Mouse (Mus musculus) R1 (cell line): ENCODE results near the gene Metap1d.

Experiments used
- DNase-seq: peaks from one replicate; pipeline ENCODE4 v3.0.0-alpha.2; 2018; ENCODE audit warnings: low read depth, low spot score

Metap1d gene

DNA sequence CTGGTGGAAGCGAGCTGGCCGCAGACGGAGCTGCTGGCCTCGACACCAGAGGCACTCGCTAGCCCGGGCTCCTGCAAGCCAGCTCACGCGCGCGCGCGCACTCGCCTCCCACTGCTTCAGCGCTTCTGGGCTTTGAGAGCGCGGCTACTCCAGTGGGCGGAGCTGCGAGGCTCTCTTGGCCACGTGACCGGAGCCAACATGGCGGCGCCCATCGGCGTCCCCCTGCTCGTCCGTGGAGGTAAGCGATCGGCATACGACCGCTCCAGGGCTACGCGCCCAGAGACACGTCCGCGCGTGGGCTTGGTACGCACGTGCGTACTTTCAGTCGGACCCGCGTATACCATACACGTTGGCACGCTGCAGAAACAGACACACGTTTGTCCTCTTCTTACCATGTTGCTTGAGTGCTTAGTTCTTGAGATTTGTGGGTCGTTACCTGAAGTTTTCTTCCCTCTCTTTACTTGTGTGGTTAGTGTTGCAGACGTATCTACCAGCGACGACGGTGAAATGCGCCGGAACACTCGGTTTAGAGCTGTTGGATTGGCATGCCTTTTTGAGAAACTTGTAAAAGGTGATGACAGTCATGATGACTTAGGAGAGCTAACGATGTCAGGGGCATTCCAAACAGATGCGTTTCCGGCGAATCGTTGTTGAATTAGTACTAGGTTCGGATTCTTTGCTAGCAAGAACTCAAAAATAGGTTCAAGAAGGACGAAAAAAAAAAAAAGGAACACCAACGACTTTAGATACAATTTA lies at the start of gene Metap1d:
Gene Metap1d, plus strand, starts transcription at position 116 of the 756 bp plus-strand sequence.
- peak; percentile 95 for DNase-seq

DNA sequence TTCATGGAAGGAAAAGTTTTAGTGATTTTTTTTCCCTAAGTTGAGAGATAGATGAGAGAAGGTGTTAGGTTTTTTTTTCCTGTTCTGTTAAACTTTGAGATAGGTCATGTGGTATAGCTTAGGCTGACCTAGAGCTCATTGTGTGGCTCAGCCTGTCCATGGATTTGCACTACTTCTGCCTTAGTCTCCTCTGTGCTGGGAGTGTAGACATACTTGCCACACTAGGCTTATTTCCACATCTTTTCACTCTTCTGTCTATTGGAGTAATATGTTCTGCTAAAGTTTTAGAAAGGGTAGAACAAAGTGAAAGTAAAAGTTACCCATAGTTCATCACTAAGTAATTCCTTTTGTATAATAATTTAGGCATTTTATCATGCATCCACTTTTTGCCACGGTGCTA lies 47.5 kb upstream of the Metap1d start:
- no peak for DNase-seq

DNA sequence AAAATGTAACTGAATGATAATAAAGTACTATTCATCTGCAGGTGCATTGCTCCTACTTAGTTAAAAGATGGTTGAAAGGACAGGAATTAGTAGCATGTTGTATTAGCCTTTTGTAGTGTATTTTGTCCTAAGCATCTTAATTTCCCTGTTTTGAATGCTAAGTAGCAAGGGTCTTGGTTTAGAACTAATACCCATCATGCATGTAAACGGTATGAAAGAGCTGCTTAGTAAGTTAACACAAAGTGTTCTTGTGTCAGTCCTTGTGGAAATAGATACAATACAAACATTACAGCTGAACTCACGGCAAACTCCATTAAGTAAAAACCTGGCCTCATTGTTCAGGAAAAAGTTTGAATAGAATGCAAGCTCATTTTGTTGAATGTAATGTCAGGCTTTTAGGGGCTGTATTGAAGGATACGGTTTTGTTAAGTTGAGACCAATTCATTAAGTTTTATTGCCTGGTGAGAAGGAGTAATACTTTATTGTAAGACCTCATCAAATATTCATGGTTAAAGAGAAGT lies 34.3 kb upstream of the Metap1d start:
- DNase-seq: no peak

DNA sequence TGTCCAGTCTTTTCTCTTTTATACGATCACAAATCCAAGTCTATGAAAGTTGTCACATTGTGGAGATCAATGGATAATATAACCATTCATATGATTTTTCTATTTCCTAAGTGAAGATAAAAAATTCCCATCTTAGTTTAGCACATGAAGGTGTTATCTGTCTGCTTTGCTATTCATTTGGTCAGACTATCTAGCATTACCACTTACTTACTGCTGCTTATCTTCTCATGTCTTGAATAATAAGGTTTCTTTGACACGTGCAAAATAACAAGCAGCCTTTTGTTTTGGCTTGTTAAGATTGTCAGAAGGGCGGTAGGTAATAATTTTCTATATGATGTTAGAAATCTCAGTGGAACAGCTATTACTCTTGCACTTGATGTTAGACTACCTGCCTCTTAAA lies 33.7 kb upstream of the Metap1d start:
- no peak for DNase-seq

DNA sequence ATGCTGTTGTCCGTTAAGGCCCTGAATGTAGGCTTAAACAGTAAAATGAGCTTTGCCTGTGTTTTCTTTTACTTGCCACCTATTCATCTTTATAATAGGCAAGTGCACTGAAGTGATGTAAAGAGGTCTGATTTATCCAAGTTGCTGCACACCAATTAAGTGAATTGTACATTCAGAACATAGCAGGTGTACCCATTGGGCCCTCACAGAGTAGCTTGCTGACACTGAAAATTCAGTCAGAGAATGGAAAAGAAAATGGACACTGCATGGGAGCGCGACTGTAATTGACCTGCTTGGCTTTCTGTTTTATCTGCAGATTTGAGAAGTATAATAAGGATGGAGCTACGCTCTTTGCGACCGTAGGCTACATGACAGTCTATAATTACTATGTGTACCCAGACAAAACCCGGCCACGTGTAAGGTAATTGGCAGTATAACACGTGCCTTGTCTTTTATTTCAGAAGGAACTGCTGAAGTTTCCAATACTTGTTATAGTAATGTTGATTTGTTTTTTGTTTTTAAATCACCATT lies 32.1 kb upstream of the Metap1d start:
- DNase-seq: no peak

GRCm38 (mm10) chr2:71424545-71424944 lies 28.5 kb upstream of the Metap1d start:
- no peak for DNase-seq

DNA sequence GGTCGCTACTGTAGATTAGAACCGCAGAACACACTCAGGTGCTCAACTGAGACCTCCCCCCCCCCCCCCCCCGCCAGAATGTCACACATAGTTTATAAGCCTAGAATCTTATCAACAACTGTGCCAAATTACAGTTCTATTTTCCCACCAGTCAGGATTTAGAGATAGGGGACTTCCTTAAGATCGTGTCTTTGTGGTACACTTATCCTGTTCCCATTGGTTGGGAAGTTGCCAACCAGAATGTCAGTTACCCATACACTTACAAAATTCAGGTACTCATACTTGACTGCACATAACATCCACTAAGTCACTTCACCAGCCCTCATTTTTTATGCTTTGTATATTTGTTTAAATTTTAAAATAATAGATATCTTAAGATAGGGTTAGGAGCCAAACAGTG lies 17.6 kb upstream of the Metap1d start:
- no peak for DNase-seq

DNA sequence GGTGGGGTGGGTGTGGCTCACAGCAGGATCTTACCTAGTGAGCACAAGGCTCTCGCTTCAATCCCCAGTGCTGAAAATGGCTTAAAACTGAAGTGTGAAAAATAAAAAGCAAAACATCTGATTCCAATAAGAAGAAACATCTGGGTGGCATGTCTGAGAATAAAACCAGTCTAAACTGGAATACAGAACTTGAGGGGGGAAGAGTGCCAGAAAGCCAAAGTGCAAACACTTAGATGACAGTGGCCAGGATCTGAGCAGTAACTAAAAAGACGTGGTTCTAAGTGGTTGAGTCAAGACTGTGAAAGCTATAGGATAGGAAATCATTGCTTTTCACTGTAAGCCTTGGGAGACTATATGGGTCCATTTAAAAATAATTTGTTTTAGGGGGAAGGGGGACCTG lies 9.7 kb upstream of the Metap1d start:
- peak; percentile 19 for DNase-seq

- DNase-seq: no peak
Observed at GRCm38 (mm10) chr2:71445536-71446196, 7.4 kb upstream of the Metap1d start.

- peak; percentile 60 for DNase-seq
Observed at GRCm38 (mm10) chr2:71449604-71450003, 3.5 kb upstream of the Metap1d start.

DNA sequence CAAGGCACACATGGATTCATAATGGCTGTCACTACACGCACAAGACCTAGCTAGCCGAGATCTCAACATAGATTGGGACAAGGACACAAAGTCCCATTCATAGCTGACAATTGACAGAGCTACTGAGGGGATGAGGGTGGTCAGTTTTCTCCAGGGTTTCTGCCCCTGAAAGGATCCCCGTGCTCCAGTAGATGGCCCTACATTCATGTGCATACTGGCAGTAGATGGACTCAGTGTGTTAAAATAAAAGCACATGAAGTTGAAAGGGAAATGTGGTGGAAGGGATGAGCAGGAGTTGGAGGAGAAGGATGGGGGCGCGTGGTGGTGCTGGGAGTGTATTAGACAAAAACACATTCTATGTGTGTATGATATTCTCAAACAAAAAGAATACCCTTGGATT lies 1.3 kb upstream of the Metap1d start:
- DNase-seq: no peak

DNA sequence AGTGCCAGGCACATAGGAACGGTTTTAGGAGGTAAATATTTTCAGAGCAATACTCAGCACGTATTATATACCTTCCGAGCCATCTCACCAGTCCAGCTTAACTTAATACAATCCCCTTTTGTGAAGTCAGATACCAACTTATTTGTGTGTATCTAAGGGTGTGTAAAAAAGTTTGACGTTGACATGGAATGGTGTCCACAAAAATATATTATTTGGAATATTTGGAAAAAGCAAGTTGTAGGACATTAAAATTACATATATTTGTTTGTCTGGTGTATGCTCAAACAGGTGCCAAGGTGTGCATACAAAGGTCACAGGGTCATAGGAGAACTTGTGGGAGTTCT lies 813 bp downstream of the Metap1d start:
- no peak for DNase-seq

GRCm38 (mm10) chr2:71458624-71459023 lies 5.5 kb downstream of the Metap1d start:
- DNase-seq: no peak

DNA sequence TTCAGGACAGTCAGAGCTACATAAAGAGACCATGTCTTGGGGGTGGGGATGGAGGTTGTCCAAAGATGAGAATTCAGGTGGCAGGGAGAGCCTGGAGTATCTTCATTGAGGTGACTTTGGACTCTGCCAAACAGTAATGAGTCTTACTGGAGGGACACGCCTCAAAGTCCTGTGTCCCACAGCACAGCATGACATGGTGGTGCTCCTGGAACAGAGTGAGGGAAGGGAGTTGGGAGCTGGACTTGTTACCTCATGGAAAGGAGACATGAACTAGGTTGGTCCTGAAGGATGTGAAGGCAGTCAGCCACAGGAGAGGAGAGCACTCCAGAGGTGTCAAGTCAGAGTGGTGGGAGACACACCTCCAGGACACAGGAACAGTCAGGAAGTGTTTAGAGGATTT lies 6.6 kb downstream of the Metap1d start:
- DNase-seq: no peak

GRCm38 (mm10) chr2:71461139-71461538 lies 8.1 kb downstream of the Metap1d start:
- no peak for DNase-seq

GRCm38 (mm10) chr2:71461589-71461988 lies 8.5 kb downstream of the Metap1d start:
- no peak for DNase-seq

- DNase-seq: no peak
Observed at GRCm38 (mm10) chr2:71462066-71462465, 9.0 kb downstream of the Metap1d start.

DNA sequence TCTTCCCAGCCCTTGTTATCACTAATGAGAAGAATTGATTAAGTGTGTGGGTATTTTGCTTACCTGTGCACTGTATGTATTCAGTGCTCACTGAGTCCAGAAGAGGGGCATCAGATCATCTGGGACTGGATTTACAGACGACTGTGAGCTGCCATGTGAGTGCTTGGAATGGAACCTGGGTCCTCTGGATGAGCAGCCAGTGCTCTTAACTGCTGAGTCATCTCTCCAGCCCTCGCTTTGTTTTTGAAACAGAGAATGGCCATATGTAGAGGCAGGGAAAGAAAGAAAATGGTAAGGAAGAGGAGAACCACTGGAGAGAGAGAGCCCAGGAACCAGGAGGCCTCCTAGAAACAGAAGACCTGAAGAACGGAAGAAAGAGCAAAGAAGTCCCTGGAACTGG lies 9.5 kb downstream of the Metap1d start:
- DNase-seq: no peak

DNA sequence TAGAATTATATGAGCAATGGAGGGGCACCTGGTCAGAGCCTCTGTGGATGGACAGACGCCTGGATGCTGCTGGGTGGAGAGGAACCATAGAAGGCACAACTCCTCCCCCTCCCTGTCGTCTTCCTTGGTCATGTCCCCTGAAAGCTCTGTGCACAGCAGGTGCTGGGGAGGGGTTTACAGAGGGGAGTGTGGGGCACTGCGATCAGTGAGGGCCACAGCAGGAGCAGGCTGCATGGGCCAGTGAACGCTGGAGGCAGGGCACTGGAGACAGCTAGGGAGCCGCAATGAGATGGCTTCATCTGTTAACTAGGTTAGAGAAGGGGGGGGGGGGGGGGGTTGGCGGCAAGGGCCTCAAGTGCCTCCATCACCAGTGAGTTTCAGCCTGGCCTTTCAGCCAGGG lies 13.0 kb downstream of the Metap1d start:
- DNase-seq: no peak

DNA sequence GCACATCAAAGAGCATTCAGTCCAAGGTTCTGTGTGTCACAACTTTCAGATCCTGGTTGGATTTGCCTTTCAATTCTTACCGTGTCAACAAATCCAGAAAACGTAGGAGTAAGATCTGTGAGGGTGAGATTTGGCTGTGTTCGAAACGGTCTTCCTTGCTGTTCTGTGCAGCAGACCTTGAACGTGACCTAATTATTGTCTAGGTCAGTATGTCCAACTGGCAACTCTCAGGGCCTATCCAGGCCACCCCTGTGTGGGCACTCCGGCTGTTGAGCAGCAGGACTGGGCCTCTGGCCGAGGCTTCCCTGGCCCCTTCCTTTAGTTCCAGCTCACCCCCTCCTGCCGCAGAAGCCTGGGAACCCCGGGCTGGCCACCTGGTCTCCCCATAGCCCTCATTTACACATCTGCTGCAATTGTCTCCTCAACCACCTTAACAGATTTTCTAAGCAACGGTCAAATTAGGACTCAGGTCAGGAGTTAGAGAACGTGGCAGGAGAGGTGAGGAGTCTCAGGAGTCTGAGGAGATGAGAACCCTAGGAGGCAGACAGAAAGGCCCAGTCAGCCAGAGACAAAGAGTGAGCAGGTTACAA lies 13.9 kb downstream of the Metap1d start:
- no peak for DNase-seq

- no peak for DNase-seq
Observed at GRCm38 (mm10) chr2:71471094-71471493, 18.0 kb downstream of the Metap1d start.

- DNase-seq: no peak
Observed at GRCm38 (mm10) chr2:71473830-71474229, 20.8 kb downstream of the Metap1d start.

GRCm38 (mm10) chr2:71474345-71474744 lies 21.3 kb downstream of the Metap1d start:
- DNase-seq: no peak
